Mouse (Mus musculus) ES-E14 (cell line): ENCODE measurements at regions not wholly inside any gene's neighbourhood (a gene's known extent, or its start where the extent isn't known, plus 50 kb on each side); places are given as distances from the start of the nearest gene placed in this dataset.

Experiments
- DNase-seq: peaks from one replicate; pipeline ENCODE4 v3.0.0-alpha.2; 2013; ENCODE audit warnings: low read depth, low spot score
- H3K27ac ChIP-seq: 2 replicates; pipeline ENCODE4 v1.5.1; 2012; ENCODE audit warnings: low read depth, mild to moderate bottlenecking, low read length, moderate library complexity, mixed read lengths; ENCODE audit not compliant: poor library complexity, insufficient read depth, severe bottlenecking
- H3K36me3 ChIP-seq: 2 replicates; pipeline ENCODE4 v1.6.1; 2012; ENCODE audit warnings: mild to moderate bottlenecking, low read length, moderate library complexity, mixed read lengths; ENCODE audit not compliant: control insufficient read depth, poor library complexity, insufficient read depth, severe bottlenecking
- H3K4me1 ChIP-seq, 2 experiments: fragments of 150-350 bp in 1 of 2; sonication (generic) in 1 of 2; 2 replicates each; pipeline ENCODE4 v1.6.1; 2012; ENCODE audit warnings: low read length in 2 of 2, mild to moderate bottlenecking in 1 of 2, mixed read lengths in 1 of 2; ENCODE audit not compliant: control insufficient read depth in 2 of 2, insufficient read depth in 2 of 2, poor library complexity in 1 of 2
- H3K4me3 ChIP-seq, 2 experiments: fragments of 150-350 bp in 1 of 2; sonication (generic) in 1 of 2; 2 replicates each; pipeline ENCODE4 v1.5.1; 2012; ENCODE audit warnings: low read length in 2 of 2, low read depth in 1 of 2, mild to moderate bottlenecking in 1 of 2, mixed read lengths in 1 of 2; ENCODE audit not compliant: insufficient read depth in 1 of 2, poor library complexity in 1 of 2, severe bottlenecking in 1 of 2
- H3K9ac ChIP-seq: 2 replicates; pipeline ENCODE4 v1.6.1; 2012; ENCODE audit warnings: low read depth, mild to moderate bottlenecking, low read length, mixed read lengths; ENCODE audit not compliant: poor library complexity, insufficient read depth, severe bottlenecking
- H3K9me3 ChIP-seq: fragments of 150-350 bp; sonication (generic); 2 replicates; pipeline ENCODE4 v1.6.1; 2012; ENCODE audit warnings: low read depth, mild to moderate bottlenecking, low read length; ENCODE audit not compliant: control insufficient read depth, insufficient read depth
- CHD2 ChIP-seq: IDR thresholded peaks from 2 replicates; pipeline ENCODE4 v1.6.1; 2014; ENCODE audit warnings: mild to moderate bottlenecking, low read depth, low read length, inconsistent platforms
- HCFC1 ChIP-seq: IDR thresholded peaks from 2 replicates; pipeline ENCODE4 v1.6.1; 2012; ENCODE audit warnings: low read length, inconsistent platforms, borderline replicate concordance; ENCODE audit not compliant: insufficient read depth
- MAFK ChIP-seq: IDR thresholded peaks from 2 replicates; pipeline ENCODE4 v1.6.1; 2014; ENCODE audit warnings: mild to moderate bottlenecking, low read depth, low read length, inconsistent platforms; ENCODE audit not compliant: insufficient read depth
- ZC3H11A ChIP-seq: IDR thresholded peaks from 2 replicates; pipeline ENCODE4 v1.6.1; 2012; ENCODE audit warnings: low read depth, mild to moderate bottlenecking, inconsistent platforms, low read length, borderline replicate concordance
- ZNF384 ChIP-seq: IDR thresholded peaks from 2 replicates; pipeline ENCODE4 v1.6.1; 2012; ENCODE audit warnings: low read depth, low read length, inconsistent platforms
- in situ Hi-C, 2 experiments: fragments of 600-800 bp; cut with MboI; formaldehyde crosslinking; loops; one replicate each; pipeline ENCODE4 v1.15.1; 2025; ENCODE audit warnings: low sequenced_read_pairs in 2 of 2, inconsistent platforms in 1 of 2; ENCODE audit not compliant: unreplicated experiment in 2 of 2

DNA sequence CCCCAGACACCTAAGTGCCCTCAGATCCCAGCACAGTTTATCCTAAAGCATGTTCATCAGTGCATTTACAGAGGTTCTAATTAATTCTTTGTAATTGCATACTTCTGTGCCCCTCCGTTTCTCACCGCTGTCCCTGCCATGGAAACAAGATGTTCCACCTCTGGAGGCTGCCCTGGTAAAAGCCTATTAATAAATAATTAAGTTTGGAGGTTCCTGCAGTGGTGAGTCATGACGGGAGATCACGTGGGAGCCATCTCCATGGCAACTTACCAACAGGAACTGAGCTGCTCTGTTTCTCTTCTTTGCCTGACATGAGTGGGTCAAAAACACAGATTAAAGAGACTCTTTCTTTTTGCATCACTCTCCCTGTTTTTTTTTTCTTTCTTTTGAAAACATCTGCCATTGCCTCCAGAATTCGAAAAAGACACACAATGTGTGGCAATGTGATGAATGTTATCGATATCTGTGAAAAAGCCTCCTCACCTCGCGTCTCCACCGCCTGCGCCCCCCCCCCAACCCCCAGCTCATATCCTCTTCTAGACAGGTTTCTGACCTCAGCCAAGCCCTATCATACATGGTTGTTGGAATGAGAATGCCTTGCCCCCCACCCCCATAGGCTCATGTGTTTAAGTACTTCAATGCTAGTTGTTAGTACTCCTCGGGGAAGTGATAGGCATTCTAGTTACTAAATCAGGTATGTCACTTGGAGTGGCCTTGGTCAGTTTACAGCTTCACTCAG lies 965.9 kb downstream of the Ntrk3 start:
- Histone ChIP-seq H3K4me3 (no peak overlapping the region), H3K27ac (no peak overlapping the region), H3K4me1 (no peaks in the 10 kb centered on the region), H3K9me3 (no peaks in the 10 kb centered on the region), H3K36me3 (no peaks in the 10 kb centered on the region), H3K9ac (no peak overlapping the region)
- in situ Hi-C loops, result no loop called here
- TF ChIP-seq ZC3H11A (no peak), MAFK (no peak), CHD2 (no peak), HCFC1 (no peak), ZNF384 (no peak)
- DNase-seq, result no peak

GRCm38 (mm10) chr7:77738996-77739765 lies 998.6 kb downstream of the Ntrk3 start:
- TF ChIP-seq MAFK, result peak; percentile 36; the same call in 1 of the 2 replicates
- TF ChIP-seq HCFC1, result no peak
- no peak for TF ChIP-seq ZC3H11A
- TF ChIP-seq CHD2, result no peak
- no peak for TF ChIP-seq ZNF384
- Histone ChIP-seq H3K9me3 (peaks cover 11% of the 10 kb centered on the region), H3K9ac (no peak overlapping the region), H3K36me3 (no peaks in the 10 kb centered on the region), H3K27ac (peak overlapping the region; percentile 76; the same call in 1 of the 2 replicates), H3K4me1 (peaks cover 1 to 7% of the 10 kb centered on the region in 2 experiments; a peak in 3 of 4 replicates), H3K4me3 (no peak overlapping the region)
- in situ Hi-C loops, result no loop called here
- peak; percentile 45 for DNase-seq
